Mouse (Mus musculus) E14TG2a.4 (cell line): Measurements from ENCODE around the gene Atp2b2.

Source experiments
- CTCF ChIP-seq: conservative IDR thresholded peaks from 2 replicates; pipeline ENCODE4 v1.5.1; 2014; ENCODE audit warnings: low read length
- NANOG ChIP-seq: IDR thresholded peaks from 2 replicates; pipeline ENCODE4 v1.6.1; 2014; ENCODE audit warnings: borderline replicate concordance, low read length, mixed read lengths
- POU5F1 ChIP-seq: IDR thresholded peaks from 2 replicates; pipeline ENCODE4 v1.6.1; 2014; ENCODE audit warnings: low read length, borderline replicate concordance

- TF ChIP-seq CTCF (no peak), NANOG (no peak), POU5F1 (no peak)
Observed at GRCm38 (mm10) chr6:113961658-113962057, 80.8 kb downstream of the Atp2b2 start.
